Mouse (Mus musculus): ENCODE data around the gene Mast4.

GRCm38 (mm10) chr13:103354737-103355136, 20.4 kb upstream of the Mast4 start:
- TF ChIP-seq USF1 (IDR thresholded peaks at IDR 0.05; ENCODE audit: low read depth, low read length): no peak
- TF ChIP-seq CTCF (conservative IDR thresholded peaks at IDR 0.05 in 1 of 2, IDR thresholded peaks at IDR 0.05 in 1 of 2; ENCODE audit: low read depth in 2 of 2, low read length in 2 of 2): no peak
- no peak for TF ChIP-seq CHD2 (IDR thresholded peaks at IDR 0.05; ENCODE audit: low read length)
- no peak for TF ChIP-seq POLR2A (IDR thresholded peaks at IDR 0.05; ENCODE audit: low read depth, low read length)
- TF ChIP-seq TBP (conservative IDR thresholded peaks at IDR 0.05; ENCODE audit: low read depth, low read length): no peak
- no peak for TF ChIP-seq UBTF (IDR thresholded peaks at IDR 0.05; ENCODE audit: low read depth, low read length)

All from CH12.LX (cell line).